Comparison of ENCODE assay signal across 18 mouse cellular contexts in the genomic region with DNA sequence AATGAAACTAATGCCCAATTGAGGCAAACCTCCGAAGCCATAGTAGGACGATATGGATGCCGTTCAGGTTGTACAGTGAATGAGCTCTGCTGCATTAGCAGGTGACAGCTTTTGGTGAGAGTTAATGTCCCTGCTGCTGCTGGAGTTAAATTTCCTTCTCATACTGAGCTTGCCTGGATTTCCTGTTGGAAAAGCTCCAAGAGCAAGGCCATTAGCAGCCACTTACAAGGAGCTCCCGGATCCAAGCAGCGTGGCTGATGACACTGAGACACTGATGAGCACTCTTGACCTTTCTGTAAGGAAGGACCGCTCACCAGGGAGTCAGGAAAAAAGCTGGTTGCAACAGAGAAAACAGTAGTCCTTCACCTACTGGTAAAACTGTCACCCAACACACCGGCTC. TPM values are rescaled to one million over a fixed set of nuclear protein-coding genes. Genes with fewer than 3 reads are reported as not detected.
DNase-seq lines count a peak whose midpoint lies in the region; ATAC-seq and TF ChIP-seq lines count a peak whose summit lies in the region.
"Had no signal": no experiment of that assay in that cellular context is flagged by ENCODE, and none has a peak within 500 bp of the region (broad histone marks: within the 10 kb centered on the region; RNA-seq: fewer than 3 reads in every experiment).

No protein-coding gene starts in this region.

- H3K4me1 ChIP-seq in embryonic facial prominence, embryonic 14.5 days (ENCODE audit: control insufficient read depth, insufficient read depth, low read length), result no peaks in the 10 kb centered on the region
- H3K4me1 ChIP-seq in embryonic facial prominence, embryonic 10.5 days, result peaks cover 9% of the 10 kb centered on the region; the same call in 1 of the 2 replicates
- H3K4me1 ChIP-seq in lung, postnatal 0 days (ENCODE audit: insufficient read depth, low read depth, low read length), result no peaks in the 10 kb centered on the region
- no peaks in the 10 kb centered on the region for H3K4me1 ChIP-seq in forebrain, embryonic 11.5 days (replicated peaks; ENCODE audit: control insufficient read depth, insufficient read depth, low read length)
- peaks cover 9% of the 10 kb centered on the region for H3K4me1 ChIP-seq in liver, postnatal 0 days (ENCODE audit: insufficient read depth)
- H3K4me1 ChIP-seq: embryonic facial prominence, embryonic 15.5 days; forebrain, embryonic 15.5 days; heart, embryonic 12.5 days; hindbrain, embryonic 12.5 days; neural tube, embryonic 15.5 days had no signal

- no peak overlapping the region for H3K4me2 ChIP-seq in embryonic facial prominence, embryonic 14.5 days (ENCODE audit: low read depth, low read length)
- H3K4me2 ChIP-seq in lung, postnatal 0 days (replicated peaks; ENCODE audit: low read depth, low read length), result no peak overlapping the region
- H3K4me2 ChIP-seq in forebrain, embryonic 11.5 days (ENCODE audit: low read depth, low read length, severe bottlenecking), result no peak overlapping the region
- no peak overlapping the region for H3K4me2 ChIP-seq in liver, postnatal 0 days (ENCODE audit: low read depth, low read length)
- H3K4me2 ChIP-seq: embryonic facial prominence, embryonic 15.5 days; forebrain, embryonic 15.5 days; heart, embryonic 12.5 days; hindbrain, embryonic 12.5 days; kidney, embryonic 15.5 days; limb, embryonic 15.5 days; midbrain, embryonic 11.5 days; neural tube, embryonic 15.5 days had no signal

- H3K27ac ChIP-seq in embryonic facial prominence, embryonic 14.5 days (replicated peaks; ENCODE audit: low read depth, low read length), result no peak overlapping the region
- H3K27ac ChIP-seq in embryonic facial prominence, embryonic 10.5 days (replicated peaks), result no peak overlapping the region
- H3K27ac ChIP-seq in lung, postnatal 0 days (ENCODE audit: low read length), result no peak overlapping the region
- H3K27ac ChIP-seq in forebrain, embryonic 11.5 days (ENCODE audit: low read depth, low read length), result no peak overlapping the region
- no peak overlapping the region for H3K27ac ChIP-seq in liver, postnatal 0 days (ENCODE audit: low read depth)
- H3K27ac ChIP-seq: embryonic facial prominence, embryonic 15.5 days; forebrain, embryonic 15.5 days; hindbrain, embryonic 12.5 days; kidney, embryonic 15.5 days; limb, embryonic 15.5 days; liver, embryonic 14.5 days; neural tube, embryonic 15.5 days; stomach, postnatal 0 days had no signal

- peak; percentile 51 for DNase-seq in embryonic facial prominence, embryonic 14.5 days (ENCODE audit: low spot score)
- DNase-seq in embryonic facial prominence, embryonic 10.5 days (ENCODE audit: low spot score), result no peak
- DNase-seq in kidney, postnatal 10 days, result peak; percentile 50
- DNase-seq in kidney, postnatal 4 days, result no peak
- DNase-seq in MN1 (ENCODE audit: low spot score), result peak; percentile 11
- DNase-seq in lung, postnatal 0 days (ENCODE audit: low spot score), result peak; percentile 53
- no peak for DNase-seq in forebrain, embryonic 11.5 days (ENCODE audit: low spot score)
- DNase-seq in liver, postnatal 0 days, result no peak

- no peaks in the 10 kb centered on the region for H3K27me3 ChIP-seq in embryonic facial prominence, embryonic 14.5 days (replicated peaks; ENCODE audit: control insufficient read depth, insufficient read depth, low read length)
- H3K27me3 ChIP-seq in embryonic facial prominence, embryonic 10.5 days (replicated peaks; ENCODE audit: low read depth, poor library complexity, severe bottlenecking), result no peaks in the 10 kb centered on the region
- no peaks in the 10 kb centered on the region for H3K27me3 ChIP-seq in lung, postnatal 0 days (replicated peaks; ENCODE audit: insufficient read depth, low read length)
- H3K27me3 ChIP-seq in forebrain, embryonic 11.5 days (ENCODE audit: control insufficient read depth, insufficient read depth, low read length), result no peaks in the 10 kb centered on the region
- no peaks in the 10 kb centered on the region for H3K27me3 ChIP-seq in liver, postnatal 0 days (ENCODE audit: insufficient read depth, low read length)
- H3K27me3 ChIP-seq: embryonic facial prominence, embryonic 15.5 days; forebrain, embryonic 15.5 days; heart, embryonic 12.5 days; hindbrain, embryonic 12.5 days; kidney, embryonic 15.5 days; limb, embryonic 15.5 days; neural tube, embryonic 15.5 days had no signal

- no peak for TF ChIP-seq CTCF in lung, postnatal 0 days (IDR thresholded peaks at IDR 0.05)
- no peak for TF ChIP-seq CTCF in liver, postnatal 0 days (IDR thresholded peaks at IDR 0.05; ENCODE audit: low read depth)

- 61% methylated on average over 7 of the region's 7 CpGs for WGBS in embryonic facial prominence, embryonic 14.5 days
- WGBS in embryonic facial prominence, embryonic 10.5 days, result 87% methylated on average over 7 of the region's 7 CpGs
- 33% methylated on average over 7 of the region's 7 CpGs for WGBS in lung, postnatal 0 days
- WGBS in forebrain, embryonic 11.5 days, result 85% methylated on average over 7 of the region's 7 CpGs
- WGBS in liver, postnatal 0 days (ENCODE audit: insufficient replicate concordance), result 73% methylated on average over 7 of the region's 7 CpGs

- ATAC-seq in embryonic facial prominence, embryonic 14.5 days (ENCODE audit: low read depth), result no peak; the same call in 1 of the 2 replicates
- ATAC-seq in lung, postnatal 0 days, result no peak
- ATAC-seq in forebrain, embryonic 11.5 days (replicated peaks; ENCODE audit: low FRiP score), result no peak
- ATAC-seq in liver, postnatal 0 days, result no peak
- ATAC-seq: forebrain, embryonic 15.5 days had no signal

- no peak for TF ChIP-seq EP300 in lung, postnatal 0 days (IDR thresholded peaks at IDR 0.05)
- TF ChIP-seq EP300 in liver, postnatal 0 days (IDR thresholded peaks at IDR 0.05; ENCODE audit: low read depth), result no peak

- H3K36me3 ChIP-seq in embryonic facial prominence, embryonic 14.5 days (ENCODE audit: control insufficient read depth, insufficient read depth, low read length), result no peaks in the 10 kb centered on the region
- H3K36me3 ChIP-seq in embryonic facial prominence, embryonic 10.5 days (replicated peaks), result no peaks in the 10 kb centered on the region
- no peaks in the 10 kb centered on the region for H3K36me3 ChIP-seq in lung, postnatal 0 days (ENCODE audit: insufficient read depth, low read length)
- no peaks in the 10 kb centered on the region for H3K36me3 ChIP-seq in forebrain, embryonic 11.5 days (ENCODE audit: control insufficient read depth, insufficient read depth, low read length)
- H3K36me3 ChIP-seq in liver, postnatal 0 days (replicated peaks; ENCODE audit: insufficient read depth, low read length), result no peaks in the 10 kb centered on the region
- H3K36me3 ChIP-seq: embryonic facial prominence, embryonic 15.5 days; forebrain, embryonic 15.5 days; heart, embryonic 12.5 days; hindbrain, embryonic 12.5 days; kidney, embryonic 15.5 days; limb, embryonic 15.5 days had no signal

- H3K9ac ChIP-seq in embryonic facial prominence, embryonic 14.5 days (ENCODE audit: low read depth, low read length), result no peak overlapping the region
- H3K9ac ChIP-seq in lung, postnatal 0 days (replicated peaks; ENCODE audit: low read depth), result no peak overlapping the region
- H3K9ac ChIP-seq in forebrain, embryonic 11.5 days (ENCODE audit: low read length), result no peak overlapping the region
- no peak overlapping the region for H3K9ac ChIP-seq in liver, postnatal 0 days (replicated peaks)
- H3K9ac ChIP-seq: embryonic facial prominence, embryonic 15.5 days; forebrain, embryonic 15.5 days; heart, embryonic 12.5 days; hindbrain, embryonic 12.5 days; kidney, embryonic 15.5 days; limb, embryonic 15.5 days; liver, embryonic 14.5 days; neural tube, embryonic 15.5 days had no signal

- H3K4me3 ChIP-seq in embryonic facial prominence, embryonic 14.5 days (ENCODE audit: low read depth, low read length), result no peak overlapping the region
- no peak overlapping the region for H3K4me3 ChIP-seq in embryonic facial prominence, embryonic 10.5 days
- no peak overlapping the region for H3K4me3 ChIP-seq in lung, postnatal 0 days (ENCODE audit: low read depth, low read length)
- H3K4me3 ChIP-seq in forebrain, embryonic 11.5 days (ENCODE audit: low read depth, low read length), result no peak overlapping the region
- no peak overlapping the region for H3K4me3 ChIP-seq in liver, postnatal 0 days (ENCODE audit: low read depth, low read length)
- H3K4me3 ChIP-seq: embryonic facial prominence, embryonic 15.5 days; forebrain, embryonic 15.5 days; heart, embryonic 12.5 days; hindbrain, embryonic 12.5 days; kidney, embryonic 15.5 days; limb, embryonic 15.5 days; neural tube, embryonic 15.5 days had no signal

- no peaks in the 10 kb centered on the region for H3K9me3 ChIP-seq in embryonic facial prominence, embryonic 14.5 days (ENCODE audit: control insufficient read depth, low read length)
- no peaks in the 10 kb centered on the region for H3K9me3 ChIP-seq in embryonic facial prominence, embryonic 10.5 days
- no peaks in the 10 kb centered on the region for H3K9me3 ChIP-seq in lung, postnatal 0 days (ENCODE audit: low read length)
- H3K9me3 ChIP-seq in forebrain, embryonic 11.5 days (ENCODE audit: control insufficient read depth, low read length), result no peaks in the 10 kb centered on the region
- H3K9me3 ChIP-seq in liver, postnatal 0 days (ENCODE audit: low read length), result no peaks in the 10 kb centered on the region
- H3K9me3 ChIP-seq: embryonic facial prominence, embryonic 15.5 days; forebrain, embryonic 15.5 days; heart, embryonic 12.5 days; hindbrain, embryonic 12.5 days; kidney, embryonic 15.5 days; limb, embryonic 15.5 days; neural tube, embryonic 15.5 days had no signal

RNA-seq across cellular contexts. Expression of gene D130043K22Rik, which starts 17.1 kb away (rescaled TPM):
- polyA plus RNA-seq in embryonic facial prominence, embryonic 14.5 days (2014; fragmentation: Nextera tagmentation; extraction: Ambion mirVana), result 1.1 and 1.6 TPM in 2 replicates
- polyA plus RNA-seq in embryonic facial prominence, embryonic 10.5 days (2016; fragmentation: Nextera tagmentation; extraction: Ambion mirVana), result 0.19 and 0.27 TPM in 2 replicates
- 0.33 and 0.35 TPM in 2 replicates for polyA plus RNA-seq in lung, postnatal 0 days (2015; fragmentation: Nextera tagmentation; extraction: Ambion mirVana)
- 0.61 and 0.67 TPM in 2 replicates for polyA plus RNA-seq in forebrain, embryonic 11.5 days (2014; fragmentation: Nextera tagmentation; extraction: Ambion mirVana)
- polyA plus RNA-seq in liver, postnatal 0 days (2015; fragmentation: Nextera tagmentation; extraction: Ambion mirVana), result 0.31 and 0.48 TPM in 2 replicates

RNA-seq across cellular contexts. Expression of gene Tdp2, which starts 30.5 kb away (rescaled TPM):
- 44.4 and 46.4 TPM in 2 replicates for polyA plus RNA-seq in embryonic facial prominence, embryonic 14.5 days (2014; fragmentation: Nextera tagmentation; extraction: Ambion mirVana)
- 71.9 and 74.9 TPM in 2 replicates for polyA plus RNA-seq in embryonic facial prominence, embryonic 10.5 days (2016; fragmentation: Nextera tagmentation; extraction: Ambion mirVana)
- polyA plus RNA-seq in lung, postnatal 0 days (2015; fragmentation: Nextera tagmentation; extraction: Ambion mirVana), result 20.8 and 21.2 TPM in 2 replicates
- 79.9 and 87.4 TPM in 2 replicates for polyA plus RNA-seq in forebrain, embryonic 11.5 days (2014; fragmentation: Nextera tagmentation; extraction: Ambion mirVana)
- polyA plus RNA-seq in liver, postnatal 0 days (2015; fragmentation: Nextera tagmentation; extraction: Ambion mirVana), result 18.3 and 18.4 TPM in 2 replicates

RNA-seq across cellular contexts. Expression of gene Acot13, which starts 30.7 kb away (rescaled TPM):
- 69.9 and 77.0 TPM in 2 replicates for polyA plus RNA-seq in embryonic facial prominence, embryonic 14.5 days (2014; fragmentation: Nextera tagmentation; extraction: Ambion mirVana)
- 55.1 and 65.5 TPM in 2 replicates for polyA plus RNA-seq in embryonic facial prominence, embryonic 10.5 days (2016; fragmentation: Nextera tagmentation; extraction: Ambion mirVana)
- polyA plus RNA-seq in lung, postnatal 0 days (2015; fragmentation: Nextera tagmentation; extraction: Ambion mirVana), result 87.2 and 92.5 TPM in 2 replicates
- polyA plus RNA-seq in forebrain, embryonic 11.5 days (2014; fragmentation: Nextera tagmentation; extraction: Ambion mirVana), result 58.8 and 61.3 TPM in 2 replicates
- polyA plus RNA-seq in liver, postnatal 0 days (2015; fragmentation: Nextera tagmentation; extraction: Ambion mirVana), result 101 and 102 TPM in 2 replicates

Comparison
In these comparisons a context has a peak if more than half of its experiments do, and no peak if none do; other contexts are left out.
1. DNase-seq: peak in embryonic facial prominence, embryonic 14.5 days (single experiment), kidney, postnatal 10 days (single experiment), MN1 (single experiment) and lung, postnatal 0 days (single experiment); none in embryonic facial prominence, embryonic 10.5 days (single experiment), kidney, postnatal 4 days (0 of 2), forebrain, embryonic 11.5 days (single experiment) and liver, postnatal 0 days (single experiment).